Mouse (Mus musculus) liver, postnatal 0 days (tissue): Measurements from ENCODE around the gene Tmx4. TPM values are rescaled to one million over a fixed set of nuclear protein-coding genes. Genes with fewer than 3 reads are reported as not detected.
"Not testable (repeated sequence)": the region's sequence is repeated elsewhere in the genome, so short reads cannot be mapped to it uniquely, and the experiment has no call there.

ENCODE experiments used
- ATAC-seq: fragments of 200-750 bp; cut with Nextera tagmentation; 2 replicates; pipeline ENCODE4 v1.8.0; 2017; ENCODE audit warnings: mild to moderate bottlenecking, moderate library complexity
- DNase-seq: peaks from one replicate; pipeline ENCODE4 v3.0.0-alpha.2; 2016
- H3K27ac ChIP-seq: fragments of 300-500 bp; sonication (generic); 2 replicates; pipeline ENCODE4 v1.5.1; 2014; ENCODE audit warnings: antibody characterized with exemption, moderate library complexity, mild to moderate bottlenecking, low read depth
- H3K27me3 ChIP-seq: fragments of 300-500 bp; sonication (generic); 2 replicates; pipeline ENCODE4 v1.6.1; 2014; ENCODE audit warnings: low read length, control low read depth, mixed read lengths; ENCODE audit not compliant: insufficient read depth
- H3K36me3 ChIP-seq: fragments of 300-500 bp; sonication (generic); replicated peaks from 2 replicates; pipeline ENCODE4 v1.6.1; 2014; ENCODE audit warnings: mild to moderate bottlenecking, control low read depth, low read length, moderate library complexity, mixed read lengths; ENCODE audit not compliant: insufficient read depth
- H3K4me1 ChIP-seq: fragments of 300-500 bp; sonication (generic); 2 replicates; pipeline ENCODE4 v1.6.1; 2014; ENCODE audit warnings: antibody characterized with exemption, mild to moderate bottlenecking, control low read depth; ENCODE audit not compliant: insufficient read depth
- H3K4me2 ChIP-seq: fragments of 300-500 bp; sonication (generic); 2 replicates; pipeline ENCODE4 v1.6.1; 2014; ENCODE audit warnings: low read depth, mild to moderate bottlenecking, low read length, moderate library complexity, mixed read lengths
- H3K4me3 ChIP-seq: fragments of 300-500 bp; sonication (generic); 2 replicates; pipeline ENCODE4 v1.5.1; 2014; ENCODE audit warnings: low read depth, low read length
- H3K9ac ChIP-seq: fragments of 300-500 bp; sonication (generic); replicated peaks from 2 replicates; pipeline ENCODE4 v1.6.1; 2014; ENCODE audit warnings: mild to moderate bottlenecking, moderate library complexity
- H3K9me3 ChIP-seq: fragments of 300-500 bp; sonication (generic); 2 replicates; pipeline ENCODE4 v1.6.1; 2016; ENCODE audit warnings: mild to moderate bottlenecking, control low read depth, low read length, mixed read lengths
- CTCF ChIP-seq: sonication (generic); IDR thresholded peaks from 2 replicates; pipeline ENCODE4 v1.5.1; 2016; ENCODE audit warnings: antibody characterized with exemption, low read depth
- EP300 ChIP-seq: IDR thresholded peaks from 2 replicates; pipeline ENCODE4 v1.6.1; 2016; ENCODE audit warnings: antibody characterized with exemption, low read depth, mild to moderate bottlenecking
- WGBS: fragments of 180-500 bp; shearing (Covaris S2); extraction: QIAGEN DNeasy Blood & Tissue Kit; methylation state at CpG from one replicate; pipeline ENCODE4 v1.1.7; 2014; ENCODE audit not compliant: insufficient replicate concordance; 5-methylcytosine and 5-hydroxymethylcytosine counted together
- polyA plus RNA-seq: library from polyadenylated mRNA; unstranded; fragments of >200 nt; fragmentation: Nextera tagmentation; extraction: Ambion mirVana; gene quantifications from 2 replicates; pipeline ENCODE4 v1.2.1, GENCODE M21; 2015

Gene Tmx4
- polyA plus RNA-seq, 1 experiment from 2014 or later: 8.6 TPM

- Histone ChIP-seq H3K4me1 (peaks cover 22% of the 10 kb centered on the region), H3K36me3 (no peaks in the 10 kb centered on the region), H3K27me3 (no peaks in the 10 kb centered on the region), H3K9me3 (no peaks in the 10 kb centered on the region), H3K27ac (peak overlapping the region; percentile 24; the same call in 1 of the 2 replicates), H3K4me2 (no peak overlapping the region), H3K9ac (no peak overlapping the region), H3K4me3 (no peak overlapping the region)
- DNase-seq (no peak), ATAC-seq (no peak)
- TF ChIP-seq EP300 (no peak), CTCF (no peak)
- 61% methylated on average over 4 of the region's 4 CpGs for WGBS
These were observed 1.2 kb upstream of the Tmx4 start for GRCm38 (mm10) chr2:134645166-134645565.

GRCm38 (mm10) chr2:134644301-134644912, 462 bp upstream of the Tmx4 start:
- Histone ChIP-seq H3K9ac (no peak overlapping the region), H3K27ac (peak overlapping the region; percentile 24; the same call in 1 of the 2 replicates), H3K27me3 (no peaks in the 10 kb centered on the region), H3K36me3 (0 out of 2 replicates have a peak, but pooled peaks cover 2% of the 10 kb centered on the region), H3K4me1 (peaks cover 22% of the 10 kb centered on the region), H3K4me2 (peak overlapping the region; percentile 66), H3K9me3 (no peaks in the 10 kb centered on the region), H3K4me3 (0 out of 2 replicates have a peak overlapping the region, but pooled peaks have one; percentile 59)
- 34% methylated on average over 6 of the region's 6 CpGs for WGBS
- DNase-seq: no peak
- no peak for ATAC-seq
- TF ChIP-seq EP300 (no peak), CTCF (no peak)

GRCm38 (mm10) chr2:134642377-134642776, 1.6 kb downstream of the Tmx4 start:
- H3K27me3 ChIP-seq: no peaks in the 10 kb centered on the region
- H3K27ac ChIP-seq: 0 out of 2 replicates have a peak overlapping the region, but pooled peaks have one; percentile 29
- H3K4me3 ChIP-seq: peak overlapping the region; percentile 59
- DNase-seq (no peak), ATAC-seq (no peak)
- peak overlapping the region; percentile 66 for H3K4me2 ChIP-seq
- TF ChIP-seq EP300: no peak
- TF ChIP-seq CTCF: no peak
- H3K36me3 ChIP-seq: 0 out of 2 replicates have a peak, but pooled peaks cover 5% of the 10 kb centered on the region
- peak overlapping the region; percentile 47; the same call in 1 of the 2 replicates for H3K9ac ChIP-seq
- no peaks in the 10 kb centered on the region for H3K9me3 ChIP-seq
- peaks cover 22% of the 10 kb centered on the region for H3K4me1 ChIP-seq

- ATAC-seq: no peak
- 92% methylated on average over 5 of the region's 5 CpGs for WGBS
- H3K27me3 ChIP-seq: no peaks in the 10 kb centered on the region
These were observed 2.6 kb downstream of the Tmx4 start for GRCm38 (mm10) chr2:134641372-134641771.

GRCm38 (mm10) chr2:134640398-134640797, 3.5 kb downstream of the Tmx4 start:
- Histone ChIP-seq H3K36me3 (0 out of 2 replicates have a peak, but pooled peaks cover 10% of the 10 kb centered on the region), H3K4me2 (no peak overlapping the region), H3K9ac (no peak overlapping the region), H3K4me3 (no peak overlapping the region), H3K9me3 (no peaks in the 10 kb centered on the region), H3K4me1 (peaks cover 19% of the 10 kb centered on the region), H3K27ac (no peak overlapping the region), H3K27me3 (no peaks in the 10 kb centered on the region)
- no peak for DNase-seq
- TF ChIP-seq EP300 (no peak), CTCF (no peak)
- WGBS: 80% methylated on average over 1 of the region's 1 CpGs
- no peak for ATAC-seq

More at GRCm38 (mm10) chr2:134641372-134641771, 2.6 kb downstream of the Tmx4 start:
- 0 out of 2 replicates have a peak, but pooled peaks cover 8% of the 10 kb centered on the region for H3K36me3 ChIP-seq
- no peak overlapping the region for H3K4me3 ChIP-seq
- H3K4me1 ChIP-seq: peaks cover 22% of the 10 kb centered on the region
- TF ChIP-seq EP300 (no peak), CTCF (no peak)
- no peak overlapping the region; the same call in 1 of the 2 replicates for H3K4me2 ChIP-seq
- H3K9me3 ChIP-seq: no peaks in the 10 kb centered on the region
- H3K27ac ChIP-seq: no peak overlapping the region
- H3K9ac ChIP-seq: no peak overlapping the region
- DNase-seq: no peak

GRCm38 (mm10) chr2:134628541-134628940, 15.4 kb downstream of the Tmx4 start:
- H3K4me1 ChIP-seq, DNase-seq, H3K36me3 ChIP-seq, H3K9ac ChIP-seq, ATAC-seq, H3K4me3 ChIP-seq, H3K27me3 ChIP-seq, H3K9me3 ChIP-seq, H3K27ac ChIP-seq, H3K4me2 ChIP-seq: not testable (repeated sequence)
- WGBS: 100% methylated on average over 1 of the region's 2 CpGs
